Mouse (Mus musculus) adrenal gland, postnatal 36 days (tissue): Measurements from ENCODE around the gene Magea1. TPM values are rescaled to one million over a fixed set of nuclear protein-coding genes. Genes with fewer than 3 reads are reported as not detected.
"Not testable (repeated sequence)": the region's sequence is repeated elsewhere in the genome, so short reads cannot be mapped to it uniquely, and the experiment has no call there.

Source experiments
- DNase-seq, 2 experiments: peaks; one replicate each; pipeline ENCODE4 v3.0.0; 2021; ENCODE audit warnings: mixed read lengths in 1 of 2
- long read RNA-seq, 2 experiments: library from polyadenylated mRNA; stranded (forward); transcript quantifications; one replicate each; pipeline ENCODE4 v2.0.0; 2021; ENCODE audit warnings: borderline sequencing depth in 2 of 2
- total RNA-seq, 2 experiments: library from RNA; stranded (reverse); gene quantifications; 2 replicates each; pipeline ENCODE4 v1.2.3; 2021

Magea1 gene
- total RNA-seq = not detected
- long read RNA-seq, experiment 1 = 0 reads
- long read RNA-seq, experiment 2 = 0 reads

GRCm38 (mm10) chrX:155089693-155090092 lies at the start of gene Magea1:
Gene Magea1, minus strand, starts transcription at chrX:155089793.
- DNase-seq = not testable (repeated sequence)

- not testable (repeated sequence) for DNase-seq
Observed at GRCm38 (mm10) chrX:155128312-155128711, 38.7 kb upstream of the Magea1 start, which contains the start of gene Cldn34b2. Gene Cldn34b2, minus strand, starts transcription at chrX:155128412.

- DNase-seq = peak in 1 of 2 experiments; percentile 7
Observed at GRCm38 (mm10) chrX:155098024-155098423, 8.4 kb upstream of the Magea1 start.

GRCm38 (mm10) chrX:155093566-155093965 lies 4.0 kb upstream of the Magea1 start, which contains the start of gene Magea2:
Gene Magea2, minus strand, starts transcription at chrX:155093666.
- not testable (repeated sequence) for DNase-seq

GRCm38 (mm10) chrX:155063045-155063444 lies 26.5 kb downstream of the Magea1 start, which contains the start of gene Magea5:
Gene Magea5, minus strand, starts transcription at chrX:155063145.
- DNase-seq = not testable (repeated sequence)

Other genes with a start within 250 kb of the Magea1 start
- not detected for gene Cldn34b1, start 199.5 kb downstream of the Magea1 start, total RNA-seq
- gene Magea6, start 153.8 kb downstream of the Magea1 start, total RNA-seq = not detected
- not detected for gene Magea3, start 140.3 kb downstream of the Magea1 start, total RNA-seq
- not detected for gene Magea8, start 93.9 kb downstream of the Magea1 start, total RNA-seq
- gene Magea5, start 26.6 kb downstream of the Magea1 start, total RNA-seq = not detected
- not detected for gene Magea2, start 3.9 kb upstream of the Magea1 start, total RNA-seq
- gene Cldn34b2, start 38.6 kb upstream of the Magea1 start, total RNA-seq = not detected
- 100 to 1,000 TPM; 111 to 142 TPM for gene Sat1, start 126.7 kb upstream of the Magea1 start, total RNA-seq
- 10 to 100 TPM; 49.1 to 60.3 TPM for gene Acot9, start 172.7 kb upstream of the Magea1 start, total RNA-seq